Mouse (Mus musculus) midbrain, embryonic 11.5 days (tissue): Measurements from ENCODE around the gene Gtf2ird1. TPM values are rescaled to one million over a fixed set of nuclear protein-coding genes. Genes with fewer than 3 reads are reported as not detected.

Experiments used
- microRNA-seq: library from miRNA; unstranded; fragments of <30 nt; microRNA quantifications from one replicate; pipeline ENCODE4, GENCODE M21; 2017
- polyA plus RNA-seq: library from polyadenylated mRNA; unstranded; fragments of >200 nt; fragmentation: Nextera tagmentation; extraction: Ambion mirVana; gene quantifications from 2 replicates; pipeline ENCODE4 v1.2.1, GENCODE M21; 2014

The Gtf2ird1 gene
- polyA plus RNA-seq, 1 experiment from 2014 or later, result 86.5 TPM

Small RNA genes lying within 50 kb of the gene (microRNA-seq; reads per million reads assigned to microRNA genes)
- gene Gm26340, result not detected
- gene Mir3965, result not detected

Other genes with a start within 250 kb of the Gtf2ird1 start
- gene Ncf1, start 227.1 kb downstream of the Gtf2ird1 start, polyA plus RNA-seq, result 2.0 and 3.1 TPM in 2 replicates
- 179 and 190 TPM in 2 replicates for gene Gtf2i, start 142.0 kb downstream of the Gtf2ird1 start, polyA plus RNA-seq
- gene Clip2, start 95.7 kb upstream of the Gtf2ird1 start, polyA plus RNA-seq, result 5.6 and 5.8 TPM in 2 replicates
- 0.30 TPM in 1 of 2 replicates, not detected in the other for gene Syna, start 103.5 kb upstream of the Gtf2ird1 start, polyA plus RNA-seq
- 321 and 338 TPM in 2 replicates for gene Rfc2, start 124.7 kb upstream of the Gtf2ird1 start, polyA plus RNA-seq
- 1.5 and 1.6 TPM in 2 replicates for gene Lat2, start 158.3 kb upstream of the Gtf2ird1 start, polyA plus RNA-seq
- gene Eif4h, start 182.8 kb upstream of the Gtf2ird1 start, polyA plus RNA-seq, result 421 and 442 TPM in 2 replicates
- gene Limk1, start 231.9 kb upstream of the Gtf2ird1 start, polyA plus RNA-seq, result 8.4 and 9.1 TPM in 2 replicates